Mouse (Mus musculus): ENCODE results near the gene Ank. TPM values are rescaled to one million over a fixed set of nuclear protein-coding genes. Genes with fewer than 3 reads are reported as not detected.
A peak's percentile ranks its signal among the peaks of the same experiment; 100 is the strongest.

The Ank gene
- total RNA-seq, 2 experiments from 2014 or later, result 41.5 to 55.1 TPM

DNA sequence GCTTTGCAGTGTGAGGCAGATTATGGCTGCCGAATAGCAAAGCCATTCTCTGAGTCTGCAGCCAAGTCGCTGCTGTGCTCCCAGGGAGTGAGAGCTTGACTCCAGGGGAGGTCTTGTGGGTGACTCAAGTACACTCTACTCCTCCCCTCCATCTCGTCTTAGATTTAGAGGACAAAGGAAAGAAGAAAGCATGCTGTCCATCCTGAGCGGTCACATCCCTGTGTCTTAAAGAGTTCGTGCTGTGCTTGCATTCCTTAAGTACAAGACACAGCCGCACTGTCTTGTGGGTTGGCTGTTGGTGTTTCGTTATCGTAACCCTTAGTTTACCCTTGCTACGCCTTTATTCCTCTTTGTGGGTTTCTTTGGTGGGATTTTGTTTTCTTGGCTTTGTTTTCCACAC is 24.2 kb downstream of the Ank start:
- no peak for DNase-seq
- intact Hi-C loops (cut with DNase I; ENCODE audit: low total_unique reads), result no loop called here

DNA sequence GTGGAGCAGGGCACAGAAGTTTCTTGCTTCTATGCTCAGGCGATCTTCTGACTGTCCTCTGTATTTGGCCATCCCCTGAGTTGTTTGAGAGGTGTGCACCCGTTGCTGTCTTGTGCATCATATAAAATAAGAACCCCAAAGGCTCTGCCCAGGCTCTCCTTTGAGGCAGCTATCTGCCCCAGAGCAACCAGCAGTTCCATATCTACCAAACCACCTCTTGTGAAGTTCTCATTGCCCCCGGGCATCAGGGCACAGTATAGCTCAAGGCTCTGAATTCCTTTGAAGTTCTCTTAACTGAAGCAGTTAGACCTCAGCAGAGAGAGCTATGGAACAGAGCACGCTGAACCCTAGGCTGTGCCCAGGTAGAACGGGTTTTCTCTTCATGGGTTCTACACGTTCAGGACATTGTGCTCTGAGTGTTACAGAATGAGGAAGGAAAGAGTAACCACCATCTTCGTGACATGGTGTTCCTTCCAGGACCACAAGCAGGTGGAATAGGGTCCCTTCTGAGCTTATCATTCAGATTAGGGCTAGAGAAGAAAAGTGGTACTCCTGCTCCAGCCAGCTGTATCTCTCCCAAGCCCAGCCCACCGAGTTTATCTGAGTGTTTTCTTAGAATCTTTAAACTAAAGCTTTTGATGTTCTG is 25.1 kb downstream of the Ank start:
- DNase-seq, result no peak
- intact Hi-C loops (cut with DNase I; ENCODE audit: low total_unique reads), result no loop called here

DNA sequence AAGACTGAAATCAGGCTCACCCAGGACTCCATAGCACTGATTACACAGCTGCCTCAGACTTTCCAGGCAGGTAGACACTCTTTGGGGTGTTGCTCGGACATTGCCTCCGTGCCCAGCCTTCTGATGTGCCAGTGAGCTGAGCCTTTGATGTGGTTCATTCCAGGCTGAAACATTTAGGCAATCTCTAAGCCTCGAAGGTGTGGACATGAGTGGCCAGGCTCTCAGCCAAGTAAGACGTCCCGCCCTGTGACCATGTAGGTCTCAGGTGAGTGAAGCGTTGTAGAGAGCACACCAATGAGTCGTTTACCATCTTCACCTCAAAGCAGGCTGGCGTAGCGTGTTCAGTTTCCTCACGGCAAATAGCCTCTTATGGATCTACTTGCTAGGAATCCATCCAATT is 25.7 kb downstream of the Ank start:
- DNase-seq, result no peak
- intact Hi-C loops (cut with DNase I; ENCODE audit: low total_unique reads), result no loop called here

DNA sequence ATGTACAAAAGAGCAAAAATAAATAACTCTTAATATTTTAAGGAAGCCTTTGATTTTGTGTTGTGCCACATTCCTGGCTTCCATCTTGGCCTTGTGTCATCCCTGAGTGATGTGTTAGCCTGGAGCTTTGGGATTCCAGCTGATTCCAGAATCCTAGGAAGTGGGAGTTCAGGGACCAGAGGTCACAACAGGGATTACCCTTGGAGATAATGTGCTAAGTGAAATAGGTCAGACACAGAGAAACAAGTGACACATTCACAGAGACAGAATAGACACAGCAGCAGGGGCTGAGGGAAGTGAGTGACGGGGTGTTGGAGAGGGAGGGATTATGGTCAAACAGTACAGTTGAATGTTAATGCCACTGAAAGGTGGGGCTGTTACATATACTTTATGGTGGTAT is 26.3 kb downstream of the Ank start:
- no peak for DNase-seq
- intact Hi-C loops (cut with DNase I; ENCODE audit: low total_unique reads), result no loop called here

DNA sequence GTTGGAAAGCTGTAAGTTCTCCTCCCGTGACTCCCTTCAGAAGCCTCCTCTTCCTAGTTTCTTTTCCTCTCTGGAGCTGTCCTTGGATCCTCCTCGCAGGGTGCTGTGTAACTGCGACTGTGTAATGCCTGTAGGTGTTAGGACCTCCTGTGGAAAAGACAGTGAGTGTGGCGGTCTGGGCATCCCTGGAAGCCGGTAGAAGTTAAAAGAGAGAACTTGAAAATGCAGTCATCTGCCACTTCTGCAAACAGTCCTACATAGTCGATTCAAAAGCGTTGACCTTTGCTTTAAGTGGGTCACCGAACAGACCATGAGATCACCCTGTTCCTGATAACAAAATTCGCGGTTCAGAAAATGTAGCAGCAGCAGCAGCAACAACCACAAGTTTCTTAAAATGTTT is 27.0 kb downstream of the Ank start:
- DNase-seq, result no peak
- intact Hi-C loops (cut with DNase I; ENCODE audit: low total_unique reads), result no loop called here

DNA sequence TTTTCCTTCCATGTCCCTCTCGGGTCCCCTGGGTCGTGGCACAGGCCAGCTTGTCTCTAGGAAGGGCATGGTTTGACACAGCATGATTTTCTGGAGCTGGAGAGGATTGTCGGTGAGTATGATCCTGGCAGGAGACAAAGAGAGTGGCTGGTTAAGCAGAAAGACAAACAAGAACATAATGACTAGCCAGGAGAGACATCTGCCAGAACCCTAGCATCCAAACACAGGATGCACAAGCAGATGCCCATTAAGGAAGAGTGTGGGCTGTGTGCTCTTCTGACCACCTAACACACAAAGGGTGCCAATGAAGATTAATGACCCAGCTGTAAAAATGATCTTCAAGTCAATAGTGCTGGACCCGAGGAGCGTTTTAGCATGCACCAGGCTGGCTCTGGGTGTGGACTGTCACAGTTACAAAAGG is 29.5 kb downstream of the Ank start:
- no peak for DNase-seq
- intact Hi-C loops (cut with DNase I; ENCODE audit: low total_unique reads), result no loop called here

DNA sequence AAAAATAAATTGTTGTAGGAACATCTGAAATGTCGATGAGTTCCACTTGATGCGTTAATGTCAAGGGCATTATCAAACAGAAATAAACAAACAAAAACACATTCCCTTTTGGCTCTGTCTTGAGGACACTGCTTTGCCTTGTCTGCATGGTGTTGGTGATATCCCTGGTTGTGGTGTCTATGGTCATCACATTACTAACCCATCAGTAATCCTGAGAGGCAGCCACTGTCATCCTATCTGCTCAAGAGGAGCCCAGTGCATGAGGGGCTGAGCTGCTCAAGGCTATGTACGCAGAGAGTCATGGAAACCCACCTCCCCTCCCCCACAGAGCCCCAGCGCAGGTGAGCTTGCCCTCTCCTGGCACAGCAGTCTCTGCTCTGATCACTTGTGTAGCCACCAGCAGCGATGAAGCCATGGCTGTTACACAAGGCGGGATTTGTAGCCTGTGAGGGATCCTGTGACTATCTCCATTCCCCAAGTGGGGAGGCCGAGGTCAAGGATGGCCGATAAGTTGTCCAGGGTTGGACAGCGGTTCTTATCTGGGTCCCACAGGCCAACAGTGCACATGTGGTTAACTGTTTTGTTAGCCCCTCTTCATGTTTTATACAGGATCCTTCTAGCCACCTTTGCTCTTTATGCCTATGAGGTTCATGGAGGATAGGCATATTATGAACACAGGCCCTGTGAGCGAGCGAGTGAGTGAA is 30.3 kb downstream of the Ank start:
- intact Hi-C loops (cut with DNase I; ENCODE audit: low total_unique reads), result no loop called here
- no peak for DNase-seq

DNA sequence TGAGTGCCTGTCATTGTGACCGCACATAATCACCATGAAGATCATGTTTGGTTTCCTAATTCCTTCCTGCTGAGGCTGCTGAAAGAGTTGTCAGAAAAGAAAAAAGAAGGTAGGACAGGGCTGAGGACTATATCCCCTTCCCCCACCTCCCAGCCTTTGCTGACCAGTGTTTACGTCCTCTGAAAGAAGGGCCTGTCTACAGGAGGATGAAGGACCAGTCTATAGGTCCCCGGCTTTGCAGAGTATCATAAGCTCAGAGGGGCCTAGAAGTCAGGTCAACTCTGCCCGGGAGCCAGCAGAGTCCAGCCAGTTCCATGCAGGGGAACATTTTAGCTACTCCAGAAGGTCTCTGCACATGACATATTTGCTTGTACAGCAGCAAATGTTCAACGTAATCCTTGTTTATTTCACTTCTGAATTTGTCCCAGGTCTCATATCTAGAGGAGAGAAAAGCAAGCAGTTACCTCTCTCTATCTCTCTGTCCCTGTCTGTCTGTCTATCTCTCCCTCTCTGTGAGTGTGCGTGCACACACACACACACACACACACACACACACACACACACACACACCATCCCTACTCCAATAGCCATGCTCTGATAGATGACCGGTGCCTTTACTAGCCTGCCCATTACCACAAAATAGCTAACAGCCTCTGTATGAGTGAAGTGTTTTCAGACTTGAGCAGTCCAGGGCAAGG is 31.0 kb downstream of the Ank start:
- no peak for DNase-seq
- intact Hi-C loops (cut with DNase I; ENCODE audit: low total_unique reads), result no loop called here

DNA sequence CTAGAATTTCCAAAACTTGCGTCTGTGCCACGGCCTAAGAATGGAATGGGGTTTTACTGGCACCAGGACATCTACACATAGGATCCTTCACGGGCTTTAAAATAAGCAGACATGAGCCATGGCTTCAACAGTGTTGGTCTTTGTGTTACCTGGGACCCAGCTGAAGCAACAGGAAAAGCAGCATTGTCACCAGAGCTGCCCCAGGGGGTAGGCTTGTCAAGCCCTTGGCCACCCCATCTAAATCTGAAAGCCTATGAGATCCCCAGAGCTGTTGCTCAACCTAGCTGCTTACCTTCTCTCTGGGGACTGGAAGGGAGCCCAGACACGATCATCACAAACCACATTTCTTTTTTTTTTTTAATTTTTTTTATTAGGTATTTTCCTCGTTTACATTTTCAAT is 31.6 kb downstream of the Ank start:
- no peak for DNase-seq
- intact Hi-C loops (cut with DNase I; ENCODE audit: low total_unique reads), result no loop called here

DNA sequence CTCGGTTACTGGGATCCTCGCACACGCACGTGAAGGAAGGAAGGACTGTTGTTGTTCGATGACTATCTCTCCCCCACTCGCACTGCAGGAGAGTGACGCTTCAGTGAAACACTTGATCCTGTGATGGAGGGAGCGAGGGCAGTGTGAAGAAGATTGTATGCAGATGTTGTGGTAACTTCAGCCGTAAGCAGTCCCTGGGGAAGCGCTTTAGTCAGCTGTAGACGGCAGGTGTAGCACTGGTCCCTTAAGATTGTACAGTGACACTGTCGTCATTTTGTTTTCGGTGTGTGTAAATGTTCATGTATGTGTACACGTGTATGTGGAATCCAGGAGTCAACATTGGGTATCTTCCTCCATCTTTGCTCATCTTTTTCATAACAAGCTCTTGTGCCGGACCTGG is 33.9 kb downstream of the Ank start:
- intact Hi-C loops (cut with DNase I; ENCODE audit: low total_unique reads), result no loop called here
- DNase-seq, result no peak

DNA sequence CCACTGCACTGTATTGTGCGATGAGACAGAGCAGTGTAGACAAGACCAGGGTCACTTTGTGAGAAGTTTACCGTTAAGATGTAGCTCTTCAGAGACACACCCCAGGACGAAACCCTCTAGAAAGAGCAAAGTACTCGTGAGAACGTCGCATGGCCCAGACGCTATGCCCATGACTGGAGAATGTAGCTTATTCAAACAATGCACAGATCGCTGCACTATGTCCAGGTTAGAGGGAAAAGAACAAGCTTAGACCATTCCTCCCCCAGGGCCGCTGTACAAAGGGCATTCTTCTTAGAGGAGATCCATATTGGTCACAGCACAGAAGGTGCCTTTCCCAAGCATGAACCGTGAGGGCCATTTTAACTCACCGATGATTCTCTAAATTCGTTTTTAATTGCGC is 35.9 kb downstream of the Ank start:
- DNase-seq, result no peak
- intact Hi-C loops (cut with DNase I; ENCODE audit: low total_unique reads), result no loop called here

DNA sequence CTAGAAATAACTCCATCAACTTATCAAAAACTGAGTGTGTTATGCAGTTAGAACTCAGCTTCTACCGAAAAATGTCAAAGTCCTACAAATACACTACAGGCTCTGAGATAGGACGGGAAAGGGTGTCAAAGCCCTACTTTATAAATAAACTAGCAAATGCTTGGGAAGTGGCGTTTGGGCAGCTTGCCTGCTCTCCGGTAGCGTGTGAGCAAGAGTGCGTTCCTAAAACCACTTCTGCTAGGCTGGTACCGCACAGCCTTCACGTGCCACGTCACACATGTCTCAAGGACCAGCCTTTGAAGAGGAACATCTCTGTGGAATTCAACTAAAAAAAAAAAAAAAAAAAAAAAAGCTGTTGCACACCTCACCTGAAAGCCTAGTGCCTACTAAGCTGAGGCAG is 36.7 kb downstream of the Ank start:
- intact Hi-C loops (cut with DNase I; ENCODE audit: low total_unique reads), result no loop called here
- DNase-seq, result no peak

DNA sequence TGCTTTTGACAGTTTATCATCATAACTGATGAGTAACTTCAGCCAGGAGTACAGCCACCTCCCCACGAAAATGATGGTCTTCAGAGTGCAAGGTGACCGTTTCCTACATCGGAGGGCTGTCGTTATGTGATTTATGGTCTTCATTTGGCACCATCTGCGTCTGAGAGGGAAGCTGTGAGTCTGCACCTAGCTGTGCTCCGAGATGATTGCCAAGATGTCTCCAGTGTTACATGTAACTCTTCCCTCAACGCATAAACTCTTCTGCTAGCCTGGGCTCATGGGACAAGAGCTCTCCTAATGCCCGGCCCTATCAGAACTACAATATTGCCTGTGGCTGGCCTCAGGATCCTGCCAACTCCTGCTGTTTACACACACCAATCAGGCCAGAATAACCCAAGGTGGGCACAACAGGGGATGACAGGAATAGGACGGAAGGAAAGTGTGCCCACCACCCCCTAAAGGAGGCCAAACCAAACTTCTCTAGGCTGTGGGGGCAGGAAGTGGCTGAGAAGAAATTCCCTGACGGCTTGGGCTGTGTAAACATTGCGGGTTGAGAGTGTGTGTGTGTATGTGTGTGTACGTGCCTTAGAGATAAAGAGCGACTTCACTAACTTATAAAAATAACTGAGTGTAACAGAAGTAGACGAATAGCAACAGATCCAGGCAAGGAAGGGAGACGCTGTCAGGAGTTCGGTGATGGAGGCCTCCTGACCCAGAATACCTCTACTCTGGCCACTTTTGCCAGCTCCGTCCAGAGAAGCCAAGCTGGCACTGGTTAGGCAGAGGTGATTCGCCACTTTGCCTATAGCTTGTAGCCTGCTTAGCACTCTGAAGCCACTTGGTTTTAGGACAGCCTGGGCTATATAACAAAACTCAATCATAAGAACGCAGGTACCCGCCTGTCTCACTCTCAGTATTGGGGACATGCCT is 37.6 kb downstream of the Ank start:
- intact Hi-C loops (cut with DNase I; ENCODE audit: low total_unique reads), result no loop called here
- no peak for DNase-seq

DNA sequence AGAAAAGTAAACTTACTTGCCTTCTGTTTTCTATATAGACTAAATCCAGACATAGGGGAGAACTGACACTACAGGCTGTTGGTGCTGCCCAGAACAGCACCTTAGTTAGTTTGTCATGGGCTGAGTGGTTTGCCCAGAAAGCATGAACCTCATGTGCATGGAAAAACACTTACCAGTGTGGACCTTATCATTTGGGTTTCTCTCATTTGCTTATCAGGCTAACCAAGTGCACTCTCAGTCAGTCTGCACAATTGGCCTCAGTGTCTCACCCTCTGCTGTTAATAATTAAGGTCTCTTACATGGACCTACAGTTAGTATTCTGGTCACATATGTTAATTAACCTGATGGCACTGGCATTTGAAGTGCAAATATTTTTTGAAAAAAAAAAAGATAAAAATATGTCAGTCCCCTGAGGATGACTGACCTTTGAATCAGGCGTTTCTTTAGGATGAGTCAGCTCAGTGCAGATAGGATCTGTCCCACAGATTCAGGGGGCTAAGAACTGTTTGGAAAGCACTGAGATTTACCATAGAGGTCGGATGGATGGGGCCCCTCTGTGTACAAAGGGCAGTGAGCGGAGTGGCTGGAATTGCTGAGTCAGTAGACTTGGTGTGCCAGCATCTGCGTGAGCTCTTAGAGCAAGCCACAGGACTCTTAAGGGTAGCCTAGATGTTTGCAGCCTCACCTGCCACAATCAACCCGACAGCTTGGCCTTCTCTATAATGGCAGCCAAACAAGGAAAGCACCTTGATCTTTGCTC is 39.8 kb downstream of the Ank start:
- no peak for DNase-seq
- intact Hi-C loops (cut with DNase I; ENCODE audit: low total_unique reads), result no loop called here

DNA sequence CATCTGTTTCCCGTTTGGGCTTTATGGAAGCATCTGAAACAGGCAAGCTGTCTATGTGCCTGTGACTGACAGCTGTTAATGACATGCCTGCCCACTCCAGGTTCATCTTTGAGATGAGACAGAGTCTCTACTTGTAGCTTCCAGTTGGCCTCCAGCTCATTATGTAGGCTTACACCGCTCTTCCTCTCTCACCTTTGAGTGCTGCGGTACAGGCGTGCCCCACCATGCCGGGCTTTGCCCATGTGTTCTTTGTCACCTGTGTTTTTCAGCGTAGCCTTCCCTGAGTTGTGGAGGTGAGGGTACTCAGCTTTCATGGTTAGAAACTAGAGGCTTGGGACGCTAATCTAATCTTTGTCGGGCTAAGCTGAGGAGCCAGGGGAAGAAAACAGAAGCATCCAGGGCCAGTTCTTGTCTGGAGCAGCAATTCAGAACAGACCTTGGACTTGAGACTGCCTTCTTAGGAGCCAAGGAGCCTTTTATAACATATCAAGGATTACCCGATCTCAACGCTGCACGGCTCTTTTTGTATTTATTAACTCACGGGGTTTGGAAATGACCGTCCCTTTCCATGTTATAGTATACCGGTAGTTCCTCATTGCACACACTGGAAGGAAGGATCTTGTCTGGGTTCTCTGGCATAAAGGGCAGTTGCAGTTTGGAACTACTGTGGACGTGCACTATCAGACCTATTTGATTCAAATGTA is 40.6 kb downstream of the Ank start:
- DNase-seq, result no peak
- intact Hi-C loops (cut with DNase I; ENCODE audit: low total_unique reads), result no loop called here

DNA sequence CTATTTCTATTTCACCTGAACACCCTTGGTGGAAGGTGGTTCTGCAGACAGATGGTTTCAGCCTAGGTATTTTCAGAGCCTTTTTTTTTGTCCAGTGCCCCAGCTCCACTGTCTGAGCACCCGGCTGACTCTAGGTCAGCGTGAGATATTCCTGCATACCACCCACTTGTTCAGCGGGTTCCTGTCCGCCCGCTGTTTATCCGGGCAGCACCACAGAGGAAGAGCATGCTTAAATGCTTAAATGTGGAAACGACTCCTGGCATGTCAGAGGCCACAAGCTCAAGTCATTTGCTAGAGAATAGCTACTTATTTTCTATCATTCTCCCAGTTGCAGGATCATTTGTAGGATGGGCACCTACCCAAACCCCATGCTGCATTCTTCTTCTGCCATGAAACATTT is 41.7 kb downstream of the Ank start:
- DNase-seq, result no peak
- intact Hi-C loops (cut with DNase I; ENCODE audit: low total_unique reads), result no loop called here

DNA sequence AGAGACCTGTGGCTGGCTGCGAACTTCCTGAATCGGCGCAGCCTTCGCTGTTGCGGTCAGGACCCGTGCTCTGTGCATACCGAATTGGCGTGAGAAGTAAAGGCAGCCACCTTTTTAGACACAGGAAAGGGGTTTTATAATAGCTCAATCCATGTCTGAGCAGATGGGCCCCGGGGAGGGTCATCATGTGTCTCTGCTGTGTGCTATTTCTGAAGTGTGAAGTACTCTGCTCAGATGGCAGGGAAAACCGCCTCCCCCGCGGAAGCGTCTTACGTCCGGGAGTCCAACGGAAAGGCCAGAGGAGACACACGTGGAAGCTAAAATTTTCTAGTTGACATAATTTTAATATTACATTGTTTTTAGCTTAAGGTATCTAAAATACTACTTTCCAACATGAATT is 42.5 kb downstream of the Ank start:
- intact Hi-C loops (cut with DNase I; ENCODE audit: low total_unique reads), result no loop called here
- DNase-seq, result peak; percentile 22

DNA sequence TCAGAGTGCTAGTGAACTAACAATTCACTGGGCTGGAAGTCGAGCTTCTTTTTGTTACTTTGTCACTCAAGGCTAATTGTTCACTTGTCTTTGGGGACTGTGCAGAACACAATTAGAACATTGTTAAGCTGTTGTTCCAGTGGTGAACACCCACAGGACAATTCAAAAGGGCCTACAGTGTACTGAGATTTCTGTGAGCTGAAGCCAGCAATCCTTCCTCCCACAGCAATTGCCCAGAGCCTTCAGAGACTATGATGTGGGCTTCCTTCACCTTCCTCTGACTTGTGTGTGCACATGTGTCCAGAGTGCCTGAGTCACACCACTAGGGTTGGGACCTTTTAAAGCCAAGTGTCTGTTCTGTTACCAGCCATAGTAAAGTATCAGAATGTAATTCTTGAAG is 50.5 kb downstream of the Ank start:
- DNase-seq, result no peak
- intact Hi-C loops (cut with DNase I; ENCODE audit: low total_unique reads), result no loop called here

DNA sequence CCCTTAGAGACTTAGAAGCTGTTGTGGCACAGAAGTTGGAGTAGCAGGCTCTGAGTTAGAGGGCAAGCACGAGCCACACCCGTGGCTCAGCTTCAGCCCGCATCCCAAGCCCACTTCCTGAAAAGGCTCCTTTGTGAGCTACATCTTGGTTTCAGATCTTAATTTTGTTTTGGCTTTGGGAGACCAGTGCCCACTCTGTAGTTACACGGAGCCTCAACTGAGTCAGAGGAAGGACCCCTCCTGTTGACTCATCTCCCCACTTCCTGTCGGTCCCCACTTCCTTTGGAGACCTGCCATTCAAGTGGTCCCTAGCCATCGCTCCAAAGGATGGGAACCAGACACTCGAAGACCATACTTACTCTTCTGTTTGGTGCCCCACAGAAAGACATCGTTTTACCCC is 51.5 kb downstream of the Ank start:
- intact Hi-C loops (cut with DNase I; ENCODE audit: low total_unique reads), result no loop called here
- no peak for DNase-seq
